21 mouse cellular contexts compared by ENCODE assay signal in genomic region chr13:36610426-36610825, GRCm38 (mm10).
DNase-seq lines count a peak whose midpoint lies in the region; ATAC-seq lines count a peak whose summit lies in the region.
"Had no signal": no experiment of that assay in that cellular context is flagged by ENCODE, and none has a peak within 500 bp of the region (broad histone marks: within the 10 kb centered on the region; RNA-seq: fewer than 3 reads in every experiment).

No protein-coding gene starts in this region.

- H3K4me1 ChIP-seq in hindbrain, embryonic 14.5 days (replicated peaks; ENCODE audit: control insufficient read depth, insufficient read depth, low read length), result 0 out of 2 replicates have a peak, but pooled peaks cover 6% of the 10 kb centered on the region
- H3K4me1 ChIP-seq: embryonic facial prominence, embryonic 10.5 days had no signal

- peak; percentile 71 for DNase-seq in kidney, adult 11 months
- DNase-seq in kidney, postnatal 4 days, result no peak
- peak; percentile 3 for DNase-seq in R1 (ENCODE audit: low read depth, low spot score)
- peak; percentile 82 for DNase-seq in kidney, adult 9 months
- peak; percentile 76 to 80 for DNase-seq in kidney, postnatal 36 days
- DNase-seq in layer of hippocampus, adult 11-12 months (ENCODE audit: low spot score), result no peak
- DNase-seq in hindbrain, embryonic 14.5 days (ENCODE audit: low spot score), result no peak
- DNase-seq: adrenal gland, adult 2 months; adrenal gland, postnatal 36 days; cerebellum, adult 2 months; cerebellum, postnatal 10 days; gastrocnemius, adult 2 months; gastrocnemius, postnatal 25 days; heart, adult 18-20 months had no signal

- no peak for ATAC-seq in hindbrain, embryonic 14.5 days (ENCODE audit: low FRiP score)
- ATAC-seq: activated CD4-positive, CD25-positive, alpha-beta regulatory T cell, adult 4 months; forebrain, embryonic 14.5 days had no signal

- no peaks in the 10 kb centered on the region for H3K36me3 ChIP-seq in hindbrain, embryonic 14.5 days (replicated peaks; ENCODE audit: control insufficient read depth, insufficient read depth)
- H3K36me3 ChIP-seq: embryonic facial prominence, embryonic 10.5 days; forebrain, embryonic 10.5 days; heart, embryonic 12.5 days; hindbrain, embryonic 10.5 days; hindbrain, embryonic 15.5 days had no signal

- H3K4me2 ChIP-seq in hindbrain, embryonic 14.5 days (replicated peaks), result no peak overlapping the region
- H3K4me2 ChIP-seq: heart, embryonic 12.5 days; hindbrain, embryonic 15.5 days had no signal

- H3K9ac ChIP-seq in hindbrain, embryonic 14.5 days, result no peak overlapping the region
- H3K9ac ChIP-seq: heart, embryonic 12.5 days; hindbrain, embryonic 15.5 days had no signal

- H3K4me3 ChIP-seq in hindbrain, embryonic 14.5 days (replicated peaks; ENCODE audit: low read length), result no peak overlapping the region
- H3K4me3 ChIP-seq: embryonic facial prominence, embryonic 10.5 days; forebrain, embryonic 10.5 days; gastrocnemius, adult 2 months; heart, embryonic 12.5 days; hindbrain, embryonic 10.5 days; hindbrain, embryonic 15.5 days had no signal

- H3K9me3 ChIP-seq in hindbrain, embryonic 14.5 days (ENCODE audit: control insufficient read depth, low read length), result no peaks in the 10 kb centered on the region
- H3K9me3 ChIP-seq: embryonic facial prominence, embryonic 10.5 days; forebrain, embryonic 10.5 days; heart, embryonic 12.5 days; hindbrain, embryonic 15.5 days had no signal

- no peak overlapping the region for H3K27ac ChIP-seq in hindbrain, embryonic 14.5 days
- H3K27ac ChIP-seq: embryonic facial prominence, embryonic 10.5 days; forebrain, embryonic 10.5 days; gastrocnemius, adult 2 months; hindbrain, embryonic 10.5 days; hindbrain, embryonic 15.5 days had no signal

- 88% methylated on average over 5 of the region's 5 CpGs for WGBS in hindbrain, embryonic 14.5 days

- H3K27me3 ChIP-seq in hindbrain, embryonic 14.5 days (ENCODE audit: control insufficient read depth, insufficient read depth, low read length), result no peaks in the 10 kb centered on the region
- H3K27me3 ChIP-seq: heart, embryonic 12.5 days; hindbrain, embryonic 15.5 days had no signal

Comparison
In these comparisons a context has a peak if more than half of its experiments do, and no peak if none do; other contexts are left out.
1. DNase-seq: peak in kidney, adult 11 months (single experiment), R1 (single experiment), kidney, adult 9 months (single experiment) and kidney, postnatal 36 days (2 of 2); none in kidney, postnatal 4 days (0 of 2), layer of hippocampus, adult 11-12 months (single experiment) and hindbrain, embryonic 14.5 days (single experiment).